Mouse (Mus musculus): Measurements from ENCODE around the gene Sf3b6. TPM values are rescaled to one million over a fixed set of nuclear protein-coding genes. Genes with fewer than 3 reads are reported as not detected.

Gene Sf3b6
- 358 TPM for polyA plus RNA-seq (2017; shearing (Covaris generic))

DNA sequence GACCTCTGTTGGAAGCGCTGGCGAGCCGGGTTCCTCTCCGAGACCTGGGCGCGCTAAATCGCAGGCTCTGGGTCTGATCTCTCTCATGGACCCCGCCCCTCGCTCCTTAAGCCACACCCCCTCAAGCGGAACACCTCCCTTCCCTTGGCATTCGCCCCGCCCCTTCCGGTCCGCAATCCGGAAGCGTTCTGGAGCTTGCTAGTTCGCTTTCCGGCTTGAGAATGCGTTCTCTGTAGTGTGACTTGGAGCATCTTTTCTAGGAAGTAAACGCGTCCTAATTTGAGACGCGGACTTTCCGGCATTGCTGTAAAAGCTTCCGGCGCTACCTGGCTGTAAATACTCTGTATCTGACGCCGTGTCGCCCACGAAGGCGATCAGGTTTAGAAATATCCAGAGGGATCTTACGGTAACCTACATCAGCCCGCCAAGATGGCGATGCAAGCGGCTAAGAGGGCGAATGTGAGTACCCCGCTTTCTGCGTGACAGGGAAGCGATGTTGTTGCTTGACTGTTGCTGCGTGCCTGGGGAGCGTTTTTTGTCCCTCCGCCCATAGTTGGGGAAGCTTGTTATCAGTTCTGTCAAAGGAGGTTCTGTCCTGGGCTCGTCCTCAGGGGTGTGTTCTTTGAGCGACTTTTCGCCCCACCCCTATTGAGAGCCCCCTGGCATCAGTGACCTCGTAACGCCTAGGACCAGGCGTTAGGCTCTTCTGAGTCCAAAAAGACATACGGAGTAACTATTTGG lies at the start of gene Sf3b6:
Sf3b6 (plus strand) TSS at position 184 of the 741 bp plus-strand sequence.

DNA sequence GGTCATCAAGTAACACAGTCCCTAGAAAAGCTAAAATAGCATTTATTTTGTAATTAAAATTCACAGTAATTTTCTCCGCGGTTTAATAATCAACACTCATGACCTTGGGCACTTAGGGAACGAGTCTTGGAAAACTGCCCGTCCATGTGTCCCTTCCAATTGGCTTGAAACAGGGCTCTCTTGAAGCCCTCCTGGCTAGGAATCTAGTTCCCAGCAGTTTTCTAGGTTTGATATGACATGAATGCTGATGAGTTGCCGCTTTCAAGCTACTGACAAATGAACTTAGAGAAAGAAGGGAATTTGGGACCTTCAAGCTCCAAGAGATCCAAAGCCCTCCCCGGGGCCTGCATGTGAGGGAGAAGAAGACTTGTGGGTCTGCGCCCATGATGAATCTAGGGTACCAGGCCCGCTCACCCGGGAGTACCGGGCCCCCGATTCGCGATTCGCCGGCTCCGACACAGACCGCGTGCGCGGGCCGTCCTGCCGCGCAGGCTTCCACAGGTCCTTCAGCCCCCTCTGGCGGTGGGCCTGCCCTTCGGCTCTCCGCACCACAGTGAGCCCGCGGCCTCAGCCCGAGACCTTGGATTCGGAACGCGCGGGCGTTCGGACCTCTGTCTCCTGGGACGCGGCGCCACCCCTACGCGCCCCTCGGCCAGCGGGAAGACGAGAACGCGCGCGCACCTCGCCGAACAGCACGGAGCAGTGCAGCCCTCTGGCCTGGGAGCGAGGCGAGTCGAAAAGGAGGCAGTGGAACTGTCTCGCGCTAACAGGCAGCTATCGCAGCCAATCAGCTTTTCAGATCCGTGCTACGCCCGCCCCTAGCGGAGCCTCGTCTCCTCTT lies 48.6 kb upstream of the Sf3b6 start, which contains the start of the genes Pfn4 and Fam228b:
Pfn4 (plus strand) TSS at position 531 of the 841 bp plus-strand sequence.
Fam228b (minus strand) TSS at position 776 of the 841 bp plus-strand sequence.

DNA sequence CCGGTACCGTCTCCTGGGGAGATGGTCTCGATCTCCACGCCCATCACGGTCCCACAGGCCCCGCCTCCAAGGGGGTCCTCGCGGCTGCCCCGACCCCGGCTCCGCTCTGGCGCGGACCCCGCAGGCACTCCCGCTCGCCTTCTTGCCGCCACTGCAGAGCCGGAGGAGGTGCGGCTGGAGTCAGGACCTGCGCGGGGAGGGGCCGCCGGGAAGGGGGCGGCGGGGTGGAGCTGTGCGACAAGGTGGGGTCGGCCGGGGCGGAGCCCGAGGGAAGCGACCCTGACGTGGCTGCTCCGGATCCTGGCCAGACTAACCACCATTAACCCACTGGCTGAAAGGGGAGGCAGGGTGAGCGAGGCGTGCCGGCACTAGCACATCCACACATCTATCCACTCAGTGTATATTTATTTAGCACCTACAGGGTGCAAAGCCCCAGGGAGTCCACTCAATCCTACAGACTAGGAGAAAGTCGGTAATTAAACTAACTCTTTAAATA lies 24.1 kb downstream of the Sf3b6 start, which contains the start of gene Fkbp1b:
Fkbp1b (minus strand) TSS at position 200 of the 496 bp plus-strand sequence.

DNA sequence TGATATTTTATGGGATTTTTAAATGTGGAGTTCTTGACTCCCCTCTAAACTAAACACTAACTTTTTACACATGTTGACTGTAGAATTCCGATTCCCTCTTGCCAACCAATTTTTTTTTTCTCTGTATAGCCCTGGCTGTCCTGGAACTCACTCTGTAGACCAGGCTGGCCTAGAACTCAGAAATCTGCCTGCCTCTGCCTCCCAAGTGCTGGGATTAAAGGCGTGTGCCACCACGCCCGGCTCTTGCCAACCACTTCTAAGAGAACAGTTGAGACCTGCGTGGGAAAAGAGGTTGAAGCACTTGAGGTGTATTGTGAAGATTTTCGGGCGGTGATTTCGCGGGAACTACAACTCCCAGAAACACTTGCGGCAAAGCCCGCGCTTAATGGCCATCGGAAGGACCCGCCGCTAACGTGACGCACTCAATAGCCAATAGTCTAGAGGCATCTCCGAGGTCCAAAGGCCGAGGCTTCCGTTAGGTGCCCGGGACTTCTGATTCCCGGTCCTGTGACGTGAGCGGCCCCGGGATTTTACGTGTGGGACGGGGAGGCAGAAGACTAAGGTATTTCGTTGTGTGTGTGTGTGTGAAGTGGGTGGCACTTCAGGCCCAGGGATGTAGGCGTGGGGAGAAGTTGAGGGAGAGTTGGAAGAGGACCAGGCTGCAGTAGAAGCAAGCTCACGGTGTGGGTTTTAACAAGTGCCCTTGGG lies 25.7 kb downstream of the Sf3b6 start, which contains the start of gene Wdcp:
Wdcp (plus strand) TSS at position 414 of the 708 bp plus-strand sequence.

GRCm38 (mm10) chr12:4874161-4874927 lies 57.0 kb downstream of the Sf3b6 start, which contains the start of gene Mfsd2b:
TSS of gene Mfsd2b (minus strand) at chr12:4874359.

Other genes starting within 250 kb of the Sf3b6 start
- 166 TPM for gene Itsn2, start 224.9 kb upstream of the Sf3b6 start, polyA plus RNA-seq (2017; shearing (Covaris generic))
- not detected for gene Gm3625, start 224.6 kb upstream of the Sf3b6 start, polyA plus RNA-seq (2017; shearing (Covaris generic))
- 0.34 TPM for gene Fam228a, start 79.1 kb upstream of the Sf3b6 start, polyA plus RNA-seq (2017; shearing (Covaris generic))
- gene Pfn4, start 48.5 kb upstream of the Sf3b6 start, polyA plus RNA-seq (2017; shearing (Covaris generic)), result not detected
- gene Fam228b, start 48.3 kb upstream of the Sf3b6 start, polyA plus RNA-seq (2017; shearing (Covaris generic)), result not detected
- not detected for gene Fkbp1b, start 24.0 kb downstream of the Sf3b6 start, polyA plus RNA-seq (2017; shearing (Covaris generic))
- gene Wdcp, start 25.8 kb downstream of the Sf3b6 start, polyA plus RNA-seq (2017; shearing (Covaris generic)), result 4.6 TPM
- gene Mfsd2b, start 56.8 kb downstream of the Sf3b6 start, polyA plus RNA-seq (2017; shearing (Covaris generic)), result 0.37 TPM
- gene Ubxn2a, start 90.2 kb downstream of the Sf3b6 start, polyA plus RNA-seq (2017; shearing (Covaris generic)), result 81.3 TPM
- 43.1 TPM for gene Atad2b, start 99.8 kb downstream of the Sf3b6 start, polyA plus RNA-seq (2017; shearing (Covaris generic))

All from effector memory CD4-positive, alpha-beta T cell, adult 7 months (primary cell).